Mouse (Mus musculus) liver, adult 2 months (tissue): ENCODE measurements around the gene Gpr85. TPM values are rescaled to one million over a fixed set of nuclear protein-coding genes. Genes with fewer than 3 reads are reported as not detected.

Experiments
- DNase-seq: peaks from one replicate; pipeline ENCODE4 v3.0.0-alpha.2; 2011; ENCODE audit warnings: low read depth, low spot score; ENCODE audit errors: extremely low read depth
- H3K27ac ChIP-seq: fragments of 200-500 bp; replicated peaks from 2 replicates; pipeline ENCODE4 v1.5.1; 2012; ENCODE audit warnings: low read depth, mild to moderate bottlenecking, control low read depth, inconsistent platforms, low read length; ENCODE audit not compliant: insufficient read depth
- H3K27me3 ChIP-seq: fragments of 200-500 bp; 2 replicates; pipeline ENCODE4 v1.6.1; 2012; ENCODE audit warnings: mild to moderate bottlenecking, moderate library complexity, low read length, inconsistent platforms; ENCODE audit not compliant: control insufficient read depth, insufficient read depth
- H3K36me3 ChIP-seq: fragments of 200-500 bp; 2 replicates; pipeline ENCODE4 v1.6.1; 2012; ENCODE audit warnings: low read length, inconsistent platforms; ENCODE audit not compliant: control insufficient read depth, insufficient read depth
- H3K4me1 ChIP-seq: fragments of 200-500 bp; 2 replicates; pipeline ENCODE4 v1.6.1; 2011; ENCODE audit warnings: low read length; ENCODE audit not compliant: control insufficient read depth, insufficient read depth
- H3K4me3 ChIP-seq: fragments of 200-500 bp; 2 replicates; pipeline ENCODE4 v1.5.1; 2011; ENCODE audit warnings: low read depth, mild to moderate bottlenecking, control low read depth, low read length, moderate library complexity; ENCODE audit not compliant: insufficient read depth
- H3K79me2 ChIP-seq: fragments of 200-500 bp; 2 replicates; pipeline ENCODE4 v1.6.1; 2012; ENCODE audit warnings: inconsistent platforms, mild to moderate bottlenecking, low read length, moderate library complexity; ENCODE audit not compliant: control insufficient read depth, insufficient read depth
- H3K9ac ChIP-seq: fragments of 200-500 bp; 2 replicates; pipeline ENCODE4 v1.6.1; 2012; ENCODE audit warnings: low read depth, mild to moderate bottlenecking, control low read depth, inconsistent platforms, low read length
- CTCF ChIP-seq: fragments of 200-500 bp; IDR thresholded peaks from 2 replicates; pipeline ENCODE4 v1.5.1; 2011; ENCODE audit warnings: low read depth, low read length, control low read depth
- POLR2A ChIP-seq: fragments of 200-500 bp; IDR thresholded peaks from 2 replicates; pipeline ENCODE4 v1.6.1; 2011; ENCODE audit warnings: low read length, control low read depth; ENCODE audit not compliant: insufficient read depth; ENCODE audit errors: extremely low read depth
- WGBS: fragments of 180-500 bp; shearing (Covaris S2); methylation state at CpG from one replicate; pipeline ENCODE4 v1.1.7; 2018; 5-methylcytosine and 5-hydroxymethylcytosine counted together
- polyA plus RNA-seq: library from polyadenylated mRNA; depleted of rRNA; stranded (reverse); fragments of >200 nt; gene quantifications from 2 replicates; pipeline ENCODE4 v1.2.3, GENCODE M21; 2012
- total RNA-seq: library from RNA; depleted of rRNA; stranded (reverse); fragments of >200 nt; gene quantifications from 2 replicates; pipeline ENCODE4 v1.2.3, GENCODE M21; 2014

Gene Gpr85
- total and polyA plus RNA-seq, 2 experiments: 0.12 TPM; not detected in 1

GRCm38 (mm10) chr6:13871625-13871958 lies 31.9 kb upstream of the Gpr85 start:
- 1% methylated on average over 7 of the region's 7 CpGs for WGBS
- DNase-seq: no peak
- peak overlapping the region; percentile 32; the same call in 1 of the 2 replicates for H3K9ac ChIP-seq
- no peak for TF ChIP-seq POLR2A
- TF ChIP-seq CTCF: no peak
- H3K27ac ChIP-seq: no peak overlapping the region
- H3K27me3 ChIP-seq: no peaks in the 10 kb centered on the region
- H3K36me3 ChIP-seq: peaks cover 5% of the 10 kb centered on the region
- no peaks in the 10 kb centered on the region for H3K79me2 ChIP-seq
- peak overlapping the region; percentile 61 for H3K4me3 ChIP-seq
- peaks cover 7% of the 10 kb centered on the region for H3K4me1 ChIP-seq

- no peaks in the 10 kb centered on the region for H3K79me2 ChIP-seq
- under 1% methylated on average over 19 of the region's 19 CpGs for WGBS
- peak; percentile 95 for DNase-seq
- no peaks in the 10 kb centered on the region for H3K27me3 ChIP-seq
- H3K27ac ChIP-seq: peak within 1 kb of the TSS; percentile 20
- TF ChIP-seq CTCF (no peak), POLR2A (peak; percentile 65; the same call in 1 of the 2 replicates)
- peak within 1 kb of the TSS; percentile 61 for H3K4me3 ChIP-seq
- H3K36me3 ChIP-seq: peaks cover 5% of the 10 kb centered on the region
- peak within 1 kb of the TSS; percentile 32; the same call in 1 of the 2 replicates for H3K9ac ChIP-seq
- peaks cover 7% of the 10 kb centered on the region for H3K4me1 ChIP-seq
These were observed 31.3 kb upstream of the Gpr85 start, which contains the start of gene 2610001J05Rik for GRCm38 (mm10) chr6:13870919-13871624. TSS of gene 2610001J05Rik (minus strand) at chr6:13871518.

- no peak overlapping the region for H3K9ac ChIP-seq
These were observed 30.6 kb upstream of the Gpr85 start for GRCm38 (mm10) chr6:13870289-13870741.

GRCm38 (mm10) chr6:13860596-13860995 lies 20.9 kb upstream of the Gpr85 start:
- H3K27ac ChIP-seq: no peak overlapping the region
- no peaks in the 10 kb centered on the region for H3K36me3 ChIP-seq
- no peak overlapping the region for H3K9ac ChIP-seq
- H3K79me2 ChIP-seq: no peaks in the 10 kb centered on the region
- DNase-seq: no peak
- 84% methylated on average over 1 of the region's 1 CpGs for WGBS
- TF ChIP-seq CTCF: no peak
- no peak for TF ChIP-seq POLR2A
- no peak overlapping the region for H3K4me3 ChIP-seq
- H3K27me3 ChIP-seq: no peaks in the 10 kb centered on the region
- no peaks in the 10 kb centered on the region for H3K4me1 ChIP-seq

More at GRCm38 (mm10) chr6:13870289-13870741, 30.6 kb upstream of the Gpr85 start:
- Histone ChIP-seq H3K4me3 (no peak overlapping the region), H3K27ac (no peak overlapping the region), H3K79me2 (no peaks in the 10 kb centered on the region), H3K36me3 (peaks cover 5% of the 10 kb centered on the region), H3K27me3 (no peaks in the 10 kb centered on the region), H3K4me1 (peaks cover 7% of the 10 kb centered on the region)
- peak; percentile 18 for DNase-seq
- 61% methylated on average over 12 of the region's 12 CpGs for WGBS
- TF ChIP-seq CTCF: no peak
- no peak for TF ChIP-seq POLR2A

- Histone ChIP-seq H3K4me1 (no peaks in the 10 kb centered on the region), H3K36me3 (no peaks in the 10 kb centered on the region), H3K79me2 (no peaks in the 10 kb centered on the region), H3K4me3 (no peak overlapping the region), H3K27ac (no peak overlapping the region), H3K9ac (no peak overlapping the region), H3K27me3 (no peaks in the 10 kb centered on the region)
- no peak for DNase-seq
- TF ChIP-seq POLR2A (no peak), CTCF (no peak)
- WGBS: 74% methylated on average over 6 of the region's 6 CpGs
These were observed 20.3 kb upstream of the Gpr85 start for GRCm38 (mm10) chr6:13859877-13860585.

- H3K27me3 ChIP-seq: no peaks in the 10 kb centered on the region
- no peaks in the 10 kb centered on the region for H3K4me1 ChIP-seq
- H3K36me3 ChIP-seq: no peaks in the 10 kb centered on the region
- no peaks in the 10 kb centered on the region for H3K79me2 ChIP-seq
- no peak overlapping the region for H3K9ac ChIP-seq
- H3K27ac ChIP-seq: no peak overlapping the region
- TF ChIP-seq POLR2A (no peak), CTCF (no peak)
- H3K4me3 ChIP-seq: no peak overlapping the region
- 45% methylated on average over 11 of the region's 11 CpGs for whole genome bisulfite sequencing
- DNase-seq: no peak
These were observed 14.5 kb upstream of the Gpr85 start for GRCm38 (mm10) chr6:13854230-13854629.
